Mouse (Mus musculus) layer of hippocampus, adult 8-10 months (tissue): ENCODE measurements at regions not wholly inside any gene's neighbourhood (a gene's known extent, or its start where the extent isn't known, plus 50 kb on each side); places are given as distances from the start of the nearest gene placed in this dataset.

ENCODE experiments used
- DNase-seq, 2 experiments: peaks; one replicate each; pipeline ENCODE4 v3.0.0; 2022; ENCODE audit warnings: low spot score in 2 of 2

DNA sequence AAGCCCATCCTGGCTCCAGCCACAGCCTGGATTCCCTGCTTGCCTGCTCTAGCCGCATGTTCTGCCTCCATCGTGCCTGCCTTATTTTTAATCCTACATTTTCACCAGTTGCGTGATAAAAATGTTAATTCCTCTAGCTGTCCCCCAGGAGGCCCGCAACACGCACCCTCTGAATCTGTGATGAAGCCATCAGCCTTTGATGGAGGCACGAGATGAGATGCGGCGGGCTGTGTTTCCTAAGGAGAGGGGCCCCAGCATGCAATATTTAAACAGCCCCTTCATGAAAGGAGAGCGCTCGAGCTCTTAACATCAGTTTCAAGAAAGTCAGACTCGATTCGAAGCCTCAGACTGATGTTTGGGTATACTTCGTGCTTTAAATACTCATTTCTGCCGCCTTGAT, 76.3 kb downstream of the Nptx2 start:
- no peak for DNase-seq

DNA sequence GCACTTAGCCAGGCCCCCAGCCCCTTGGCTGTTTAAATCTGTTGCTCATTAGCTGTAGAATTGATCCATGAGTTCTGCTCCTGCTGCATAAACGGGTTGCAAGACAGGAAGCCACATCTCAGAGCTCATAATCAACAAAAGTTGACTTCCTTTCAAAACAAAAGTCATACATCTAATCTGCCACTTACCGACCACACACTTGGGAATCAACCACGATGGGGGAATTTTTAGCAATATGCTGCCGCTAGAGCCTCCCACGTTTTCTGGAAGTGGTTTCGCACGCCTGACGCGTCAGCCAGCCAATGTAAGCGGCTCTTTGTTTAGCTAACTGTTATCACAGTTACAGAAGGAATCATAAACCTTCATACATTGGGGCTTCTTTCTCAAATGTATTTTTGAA, 77.7 kb downstream of the Nptx2 start:
- DNase-seq, result peak; percentile 44

DNA sequence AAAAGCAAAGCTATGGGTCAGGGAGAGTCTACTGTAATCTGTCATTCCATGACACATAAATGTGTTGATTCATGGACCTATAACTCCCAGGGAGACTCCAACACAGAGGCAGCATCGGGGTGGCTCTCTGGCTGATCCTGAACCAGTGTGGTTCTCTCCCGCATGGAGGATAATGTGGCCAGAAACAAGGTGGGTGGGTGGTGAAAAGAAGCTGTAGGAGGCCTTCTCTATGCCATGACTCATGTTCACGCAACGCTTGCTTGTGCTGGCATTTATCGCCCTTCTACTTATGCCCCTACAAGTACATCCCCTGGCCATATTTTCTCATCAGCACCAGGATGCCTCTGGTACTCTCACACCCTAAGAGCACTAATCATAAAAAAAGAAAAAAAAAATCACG, 86.6 kb downstream of the Nptx2 start:
- no peak for DNase-seq

DNA sequence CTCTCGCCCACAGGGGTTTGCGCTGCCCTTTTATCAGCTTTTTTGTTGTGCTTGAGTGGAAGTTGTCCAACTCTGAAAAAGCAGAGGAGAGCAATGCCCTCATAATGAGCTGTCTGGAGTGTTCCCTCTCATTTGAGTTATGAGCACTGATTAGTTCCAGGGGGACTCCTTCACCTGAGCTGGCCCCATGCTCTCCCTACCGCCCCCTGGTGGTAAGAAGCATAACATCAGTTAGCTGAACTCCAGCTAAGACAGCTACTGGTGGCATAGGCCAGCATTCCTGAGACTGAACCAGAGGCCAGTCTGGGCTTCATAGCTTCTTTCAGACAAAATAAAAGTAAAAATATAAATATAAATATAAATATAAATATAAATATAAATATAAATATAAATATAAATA, 92.9 kb downstream of the Nptx2 start:
- DNase-seq, result peak in 1 of 2 experiments; percentile 18

DNA sequence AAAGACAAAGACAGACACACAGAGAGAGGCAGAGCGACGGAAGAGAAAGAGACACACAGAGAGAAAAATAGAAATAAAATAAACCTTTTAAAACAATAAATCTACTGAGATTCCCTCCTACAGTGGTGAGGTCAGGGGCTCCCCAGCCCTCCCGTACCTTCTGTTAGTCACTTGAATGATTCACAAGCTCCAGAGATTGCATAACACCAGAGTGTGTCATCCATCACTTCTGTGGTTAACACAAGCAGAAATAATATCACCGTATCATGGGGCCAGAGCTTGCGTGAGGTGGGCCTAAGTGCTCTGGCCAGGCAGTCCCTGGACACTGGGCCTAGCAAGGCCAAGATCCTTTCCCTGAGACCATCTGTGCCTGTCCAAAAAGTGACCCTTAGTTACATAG, 93.9 kb downstream of the Nptx2 start:
- no peak for DNase-seq

DNA sequence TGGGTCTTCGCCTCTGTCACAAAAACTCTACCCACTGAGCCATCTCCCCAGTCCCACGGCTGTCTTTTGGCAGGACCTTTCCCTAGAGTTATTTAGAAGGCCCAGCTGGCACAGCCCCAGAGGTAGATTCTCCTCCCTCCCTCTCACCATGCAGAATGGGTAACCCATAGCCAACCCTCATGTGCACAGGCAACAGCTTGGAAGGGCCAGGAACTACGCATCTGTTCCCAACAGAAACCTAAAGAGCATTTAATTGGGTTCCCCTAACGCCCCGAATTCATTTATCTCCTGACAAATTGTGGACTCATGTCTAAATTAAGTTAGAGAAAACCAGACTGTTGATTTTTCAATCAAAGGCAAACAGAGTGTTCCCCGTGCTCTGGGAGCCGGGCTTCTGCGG, 97.1 kb downstream of the Nptx2 start:
- no peak for DNase-seq

DNA sequence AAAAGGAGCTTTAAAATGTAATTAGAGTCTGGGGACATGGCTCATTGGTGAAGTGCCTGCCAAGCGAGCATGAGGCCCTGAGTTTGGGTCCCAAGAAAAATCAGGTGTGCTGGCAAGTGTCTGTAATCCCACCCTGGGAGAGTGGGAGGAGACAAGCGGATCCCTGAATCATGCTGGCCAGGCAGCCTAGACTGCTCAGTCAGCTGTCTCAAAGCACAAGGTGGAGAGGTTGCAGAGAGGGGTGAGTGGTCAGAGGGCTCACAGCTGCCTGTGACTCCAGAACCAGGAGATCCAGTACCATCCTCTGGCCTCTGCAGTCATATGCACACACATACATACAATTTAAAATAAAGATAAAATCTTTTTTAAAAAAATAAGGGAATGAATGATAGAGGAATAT, 97.7 kb downstream of the Nptx2 start:
- DNase-seq, result no peak

DNA sequence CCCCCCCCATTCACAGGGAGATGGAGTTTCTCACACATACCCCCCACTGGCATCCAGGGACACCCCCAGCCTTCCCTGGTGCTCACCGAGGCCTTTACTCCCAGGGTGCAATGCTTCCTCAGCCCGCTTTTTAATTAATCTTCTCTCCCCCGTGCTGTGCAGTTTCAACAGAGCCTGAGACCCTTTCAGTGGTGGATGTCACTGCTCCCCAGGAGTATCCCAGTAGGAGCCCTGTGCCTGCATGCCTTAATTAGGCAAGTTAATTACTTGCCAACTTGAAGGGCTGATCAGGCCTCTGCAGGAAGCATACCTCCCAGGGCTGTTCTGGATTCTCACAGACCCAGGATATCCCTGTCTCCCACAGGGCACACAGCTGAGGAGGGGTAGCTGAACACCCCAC, 99.7 kb downstream of the Nptx2 start:
- no peak for DNase-seq

DNA sequence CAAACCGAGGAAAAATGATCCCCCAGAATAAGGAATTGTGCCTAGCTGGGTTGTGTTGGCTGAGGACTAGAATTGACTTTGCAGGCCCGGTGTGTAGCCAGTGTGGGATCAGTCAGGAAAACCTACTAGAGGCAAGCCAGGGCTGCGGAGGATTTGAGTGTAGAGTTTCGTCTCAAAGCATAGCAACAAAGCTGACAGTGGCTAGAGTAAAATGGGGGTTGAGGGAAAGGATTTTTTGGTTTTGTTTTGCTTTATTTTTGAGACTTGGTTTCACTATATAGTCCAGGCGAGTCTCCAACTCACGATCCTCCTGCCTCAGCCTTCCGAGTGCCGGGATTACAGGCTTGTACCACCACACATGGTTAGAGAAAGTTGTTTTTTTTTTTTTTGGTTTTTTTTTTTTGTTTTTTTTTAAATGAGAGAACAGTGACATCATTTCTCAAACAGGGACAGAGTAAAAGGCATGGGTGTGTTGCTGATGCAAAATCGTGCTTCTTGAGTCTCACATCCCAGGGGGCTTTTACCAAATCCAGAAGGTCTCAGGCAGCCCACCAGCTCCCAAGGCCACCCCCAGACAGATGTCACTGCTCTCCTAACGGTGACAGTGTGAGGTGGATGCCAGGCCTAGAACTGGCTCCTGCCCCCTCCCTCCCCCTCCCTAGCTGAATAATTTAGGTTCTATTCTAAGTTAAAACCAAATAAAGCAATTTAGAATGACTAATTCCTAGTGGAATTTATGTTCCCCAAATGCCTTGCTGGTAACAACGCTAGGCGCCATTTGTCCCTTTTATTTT, 101.8 kb downstream of the Nptx2 start:
- DNase-seq, result peak; percentile 29 to 58

DNA sequence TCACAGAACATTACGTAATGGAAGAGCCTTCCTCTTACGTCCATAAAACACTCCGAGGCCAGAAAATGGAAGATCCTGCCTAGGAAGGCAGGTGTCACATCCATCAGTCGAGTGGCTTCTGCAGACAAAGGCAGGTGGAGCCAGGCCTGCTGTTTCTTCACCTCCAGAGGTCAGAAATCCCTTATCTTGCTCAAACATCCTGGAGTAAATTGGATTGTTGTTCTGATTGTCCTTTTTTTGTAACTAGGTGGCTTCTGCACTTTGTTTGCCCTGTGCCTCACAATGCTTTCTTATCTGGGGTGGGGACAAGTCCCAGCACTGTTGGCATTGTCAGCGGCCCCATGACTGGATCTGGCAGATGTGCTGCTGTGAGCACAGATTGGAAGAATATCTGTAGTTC, 106.5 kb downstream of the Nptx2 start:
- DNase-seq, result no peak

DNA sequence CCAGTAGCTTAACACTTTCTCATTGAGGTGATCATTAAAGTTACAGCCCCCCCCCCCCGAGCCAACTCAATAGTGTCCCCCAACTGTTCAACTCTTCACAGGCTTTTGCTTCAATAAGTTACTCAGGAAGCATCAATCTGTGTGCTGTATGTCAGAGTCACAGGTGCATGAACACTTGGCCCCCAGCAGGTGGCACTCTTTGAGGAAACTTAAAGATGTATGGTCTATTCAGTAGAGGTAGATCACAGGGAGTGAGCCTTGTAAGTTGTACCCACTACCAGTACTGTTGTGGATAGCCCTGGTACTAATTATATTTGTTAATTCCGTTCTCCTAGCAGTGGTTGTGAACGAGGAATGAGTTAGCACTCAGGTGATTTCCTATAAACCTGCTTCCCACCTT, 99.6 kb downstream of the Tmem130 start:
- DNase-seq, result no peak

DNA sequence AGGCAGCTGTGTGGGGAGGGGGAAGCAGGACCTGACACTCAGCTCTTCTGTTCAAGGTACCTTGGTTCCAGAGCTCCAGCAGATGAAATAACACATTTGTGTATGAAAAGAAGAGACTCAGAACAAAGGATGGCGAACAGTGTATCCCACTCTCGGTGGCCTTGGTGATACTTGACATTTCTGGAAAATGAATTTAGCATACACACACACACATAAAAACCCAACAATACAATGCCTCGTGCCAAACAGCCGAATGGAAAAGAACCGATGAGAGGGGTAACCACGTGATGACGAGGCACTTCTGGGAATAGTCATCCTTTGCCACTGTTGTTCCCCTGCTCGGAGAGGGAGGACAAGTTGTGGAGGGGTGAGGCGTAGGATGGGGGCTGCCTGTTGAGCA, 97.6 kb downstream of the Tmem130 start:
- DNase-seq, result no peak

DNA sequence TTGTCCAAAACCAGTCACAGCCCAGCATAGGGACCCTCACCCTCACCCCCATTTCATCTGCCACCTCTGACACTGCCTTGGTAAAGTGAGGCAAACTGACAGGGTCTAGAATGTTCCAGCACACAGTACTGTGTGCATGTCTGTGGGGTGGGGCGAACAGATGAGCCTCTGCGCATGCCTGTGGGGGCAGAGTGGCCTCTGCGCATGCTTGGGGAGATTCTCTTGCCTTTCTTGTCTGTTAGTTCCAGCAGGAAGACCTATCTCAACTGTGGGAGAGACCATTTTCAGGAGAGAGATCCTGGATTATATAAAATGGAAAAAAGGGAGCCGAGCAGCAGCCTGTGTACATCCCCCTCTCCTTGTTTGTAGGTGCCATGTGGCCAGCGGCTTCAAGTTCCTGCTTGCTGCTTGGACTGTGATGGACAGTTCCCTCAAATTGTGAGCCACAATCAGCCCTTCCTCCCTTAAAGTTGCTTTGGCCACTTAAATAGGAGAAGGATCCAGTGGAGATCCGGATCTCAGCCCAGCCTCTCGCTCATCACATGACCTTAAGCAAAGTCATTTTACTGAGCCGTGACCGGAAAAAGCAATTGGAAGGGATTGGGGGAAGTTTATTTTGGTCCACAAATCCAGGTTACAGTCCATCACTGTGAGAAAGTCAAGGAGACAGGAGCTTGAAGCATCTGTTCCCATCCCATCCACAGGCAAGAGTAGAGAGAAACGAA, 96.9 kb downstream of the Tmem130 start:
- no peak for DNase-seq

DNA sequence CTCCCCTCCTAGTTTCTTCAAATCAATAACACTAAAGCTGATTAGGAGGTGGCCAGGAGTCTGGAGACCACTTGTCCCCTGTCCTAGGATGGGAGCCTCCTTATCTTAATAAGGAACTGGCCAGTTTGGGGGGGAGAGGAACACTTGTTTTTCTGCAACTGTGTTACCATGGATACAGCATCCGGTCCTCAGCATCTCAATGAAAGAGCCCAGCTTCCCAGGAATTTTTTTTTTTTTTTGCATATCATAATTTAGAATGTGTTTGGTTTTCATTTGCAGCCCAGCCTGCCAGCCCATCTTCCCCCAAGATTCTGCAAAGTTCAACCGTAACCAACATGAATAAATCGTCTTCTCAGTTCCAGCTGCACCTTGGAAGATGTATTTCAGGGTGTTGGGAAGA, 93.6 kb downstream of the Tmem130 start:
- no peak for DNase-seq

DNA sequence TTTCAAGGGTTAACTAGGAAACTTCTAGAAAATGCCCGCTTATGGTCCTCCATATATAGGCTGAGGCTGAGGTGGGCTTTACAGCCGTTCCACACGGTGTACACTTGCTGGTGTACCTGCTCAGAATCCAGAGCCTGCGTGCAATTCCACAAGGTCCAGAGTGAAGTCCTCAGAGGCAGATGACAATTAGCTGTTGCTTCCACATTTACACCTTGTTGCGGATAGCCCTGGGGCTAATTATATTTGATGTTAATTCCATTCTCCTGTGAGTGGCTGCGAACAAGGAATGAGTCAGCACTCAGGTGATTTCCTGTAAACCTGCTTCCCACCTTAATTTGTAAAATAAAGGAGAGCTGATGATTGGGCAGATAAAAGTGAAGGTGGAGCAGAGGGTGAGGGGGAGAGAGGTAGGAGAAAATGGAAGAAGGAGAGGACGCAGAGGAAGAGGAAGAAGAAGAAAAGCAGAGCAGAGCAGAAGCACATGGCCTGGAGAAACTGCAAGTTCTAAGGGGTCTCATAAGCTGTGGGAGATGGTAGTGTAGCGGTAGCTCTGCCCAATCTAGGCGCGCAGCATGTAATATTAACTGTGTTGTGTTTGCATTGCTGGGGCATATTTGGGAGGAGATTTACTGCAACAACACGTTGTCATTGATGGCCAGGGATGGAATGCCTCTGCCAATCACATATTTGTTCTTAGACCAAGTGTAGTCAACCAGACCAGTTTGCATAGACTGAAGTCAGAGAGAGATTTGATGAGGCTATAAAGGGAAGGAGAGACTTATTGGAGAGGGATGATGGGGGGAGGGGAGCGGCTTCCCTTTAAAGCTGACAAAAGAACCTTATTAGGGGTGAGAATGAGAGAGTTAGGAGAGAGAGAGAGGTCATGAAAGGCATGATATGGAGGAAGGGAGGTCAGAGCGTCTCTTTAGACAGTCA, 82.5 kb downstream of the Tmem130 start:
- no peak for DNase-seq

DNA sequence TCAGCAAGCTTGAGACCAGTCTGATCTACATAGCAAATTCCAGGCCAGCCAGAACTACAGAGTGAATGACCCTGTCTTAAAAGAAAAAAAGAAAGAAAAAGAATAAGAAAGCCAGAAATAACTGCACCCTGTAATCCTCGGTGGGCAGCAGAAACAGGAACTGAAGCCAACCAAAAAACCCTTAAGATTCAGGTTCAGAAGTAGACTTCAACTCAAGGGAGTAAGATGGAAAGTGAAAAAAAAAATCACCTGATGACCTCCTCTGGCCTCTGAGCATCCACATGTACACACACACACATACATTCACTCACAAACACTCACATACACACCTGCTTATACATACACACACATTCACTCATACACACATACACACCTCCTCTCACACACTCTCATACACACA, 77.4 kb downstream of the Tmem130 start:
- no peak for DNase-seq
